Mouse (Mus musculus) heart, postnatal 0 days (tissue): Measurements from ENCODE around the gene Elf2. TPM values are rescaled to one million over a fixed set of nuclear protein-coding genes. Genes with fewer than 3 reads are reported as not detected.
A peak's percentile ranks its signal among the peaks of the same experiment; 100 is the strongest.

Source experiments
- ATAC-seq: fragments of 200-750 bp; cut with Nextera tagmentation; 2 replicates; pipeline ENCODE4 v1.8.0; 2017; ENCODE audit warnings: low read depth, moderate number of reproducible peaks, moderate library complexity; ENCODE audit not compliant: insufficient read depth
- DNase-seq: peaks from one replicate; pipeline ENCODE4 v3.0.0-alpha.2; 2016; ENCODE audit warnings: low spot score
- H3K27ac ChIP-seq: fragments of 300-500 bp; sonication (generic); 2 replicates; pipeline ENCODE4 v1.5.1; 2014; ENCODE audit warnings: low read depth, mild to moderate bottlenecking
- H3K27me3 ChIP-seq: fragments of 300-500 bp; sonication (generic); 2 replicates; pipeline ENCODE4 v1.6.1; 2014; ENCODE audit warnings: low read length, mixed read lengths; ENCODE audit not compliant: control insufficient read depth, insufficient read depth
- H3K36me3 ChIP-seq: fragments of 300-500 bp; sonication (generic); replicated peaks from 2 replicates; pipeline ENCODE4 v1.6.1; 2014; ENCODE audit warnings: low read length, mixed read lengths; ENCODE audit not compliant: control insufficient read depth, insufficient read depth
- H3K4me1 ChIP-seq: fragments of 300-500 bp; sonication (generic); 2 replicates; pipeline ENCODE4 v1.6.1; 2014; ENCODE audit warnings: antibody characterized with exemption; ENCODE audit not compliant: control insufficient read depth, insufficient read depth
- H3K4me2 ChIP-seq: fragments of 300-500 bp; sonication (generic); 2 replicates; pipeline ENCODE4 v1.6.1; 2014; ENCODE audit warnings: low read depth, mild to moderate bottlenecking, low read length, moderate library complexity
- H3K4me3 ChIP-seq: fragments of 300-500 bp; sonication (generic); 2 replicates; pipeline ENCODE4 v1.5.1; 2014; ENCODE audit warnings: low read depth, low read length
- H3K9ac ChIP-seq: fragments of 300-500 bp; sonication (generic); replicated peaks from 2 replicates; pipeline ENCODE4 v1.6.1; 2014; ENCODE audit warnings: low read depth, low read length, mixed read lengths
- H3K9me3 ChIP-seq: fragments of 300-500 bp; sonication (generic); replicated peaks from 2 replicates; pipeline ENCODE4 v1.6.1; 2016; ENCODE audit warnings: low read length; ENCODE audit not compliant: control insufficient read depth
- CTCF ChIP-seq: IDR thresholded peaks from 2 replicates; pipeline ENCODE4 v1.5.1; 2016; ENCODE audit warnings: antibody characterized with exemption, control low read depth, low read depth
- EP300 ChIP-seq: IDR thresholded peaks from 2 replicates; pipeline ENCODE4 v1.6.1; 2016; ENCODE audit warnings: antibody characterized with exemption, low read depth
- WGBS: fragments of 180-500 bp; shearing (Covaris S2); extraction: QIAGEN DNeasy Blood & Tissue Kit; methylation state at CpG from one replicate; pipeline ENCODE4 v1.1.7; 2014; 5-methylcytosine and 5-hydroxymethylcytosine counted together
- polyA plus RNA-seq: library from polyadenylated mRNA; unstranded; fragments of >200 nt; fragmentation: Nextera tagmentation; extraction: Ambion mirVana; gene quantifications from 2 replicates; pipeline ENCODE4 v1.2.1, GENCODE M21; 2015
- total RNA-seq: library from RNA; depleted of rRNA; stranded (reverse); fragments of >200 nt; gene quantifications from 2 replicates; pipeline ENCODE4 v1.2.3, GENCODE M21; 2014; ENCODE audit warnings: low replicate concordance

Gene Elf2
- total and polyA plus RNA-seq, 2 experiments from 2014 or later = 46.5 to 84.0 TPM

- TF ChIP-seq CTCF (no peak), EP300 (no peak)
- DNase-seq = no peak
- Histone ChIP-seq H3K27ac (peak overlapping the region; percentile 27; the same call in 1 of the 2 replicates), H3K4me3 (no peak overlapping the region), H3K9me3 (no peaks in the 10 kb centered on the region), H3K9ac (no peak overlapping the region), H3K36me3 (peaks cover 17% of the 10 kb centered on the region; the same call in 1 of the 2 replicates), H3K27me3 (no peaks in the 10 kb centered on the region), H3K4me1 (peaks cover 16% of the 10 kb centered on the region), H3K4me2 (no peak overlapping the region)
- ATAC-seq = no peak
- 20% methylated on average over 3 of the region's 3 CpGs for WGBS
Observed at GRCm38 (mm10) chr3:51302971-51303476, 37.4 kb downstream of the Elf2 start.

DNA sequence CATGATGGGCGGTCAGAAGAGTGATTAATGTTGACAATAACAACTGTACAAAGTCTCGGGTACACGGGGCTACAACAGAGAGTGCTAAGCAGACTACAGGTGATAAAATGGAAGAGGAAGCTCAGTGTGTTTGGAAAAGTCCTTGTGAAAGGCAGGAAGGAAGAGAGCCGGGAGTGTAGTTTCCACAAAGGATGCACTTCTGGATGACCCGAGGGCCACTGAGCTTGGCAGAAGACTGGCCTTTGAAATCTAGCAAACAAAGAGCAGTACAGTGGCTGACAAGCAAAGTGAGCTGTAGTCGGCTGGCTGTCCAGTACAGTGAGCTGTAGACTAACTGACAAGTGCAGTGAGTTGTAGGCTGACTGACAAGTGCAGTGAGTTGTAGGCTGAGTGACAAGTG, 38.9 kb downstream of the Elf2 start:
- TF ChIP-seq EP300 = no peak
- TF ChIP-seq CTCF = no peak
- Histone ChIP-seq H3K9ac (no peak overlapping the region), H3K36me3 (peaks cover 12% of the 10 kb centered on the region; the same call in 1 of the 2 replicates), H3K9me3 (no peaks in the 10 kb centered on the region), H3K4me1 (peaks cover 16% of the 10 kb centered on the region), H3K27ac (peak overlapping the region; percentile 9; the same call in 1 of the 2 replicates), H3K4me3 (no peak overlapping the region), H3K27me3 (no peaks in the 10 kb centered on the region), H3K4me2 (no peak overlapping the region)
- peak; percentile 42 for DNase-seq
- peak; percentile 75 for ATAC-seq
- 61% methylated on average over 6 of the region's 6 CpGs for WGBS

DNA sequence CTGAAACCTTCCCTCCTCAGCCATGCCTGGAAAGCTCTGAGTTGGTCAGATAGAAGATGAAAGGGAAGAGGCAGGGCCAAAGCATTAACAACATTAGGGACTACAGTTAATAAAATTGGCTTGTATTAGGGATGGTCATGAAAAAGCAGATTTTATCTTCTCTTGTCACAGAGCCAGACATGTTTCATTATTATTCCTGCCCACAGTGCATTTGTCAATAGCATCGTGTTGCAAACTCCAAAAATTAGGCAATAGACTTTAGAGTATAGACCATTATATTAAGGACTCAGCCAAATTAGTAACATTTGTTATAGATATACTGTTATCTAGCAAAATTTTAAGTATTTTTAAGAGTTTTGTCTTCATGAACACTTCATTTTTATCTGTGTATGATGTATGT, 43.7 kb downstream of the Elf2 start:
- H3K27ac ChIP-seq = no peak overlapping the region
- H3K4me3 ChIP-seq = no peak overlapping the region
- no peaks in the 10 kb centered on the region for H3K9me3 ChIP-seq
- H3K27me3 ChIP-seq = no peaks in the 10 kb centered on the region
- DNase-seq = no peak
- no peak overlapping the region for H3K9ac ChIP-seq
- ATAC-seq = no peak
- no peaks in the 10 kb centered on the region; the same call in 1 of the 2 replicates for H3K36me3 ChIP-seq
- no peak overlapping the region for H3K4me2 ChIP-seq
- TF ChIP-seq CTCF (no peak), EP300 (no peak)
- WGBS = 74% methylated on average over 1 of the region's 1 CpGs
- no peaks in the 10 kb centered on the region for H3K4me1 ChIP-seq

- TF ChIP-seq CTCF = no peak
- no peak for TF ChIP-seq EP300
- Histone ChIP-seq H3K27me3 (no peaks in the 10 kb centered on the region), H3K9me3 (no peaks in the 10 kb centered on the region), H3K4me2 (no peak overlapping the region), H3K9ac (no peak overlapping the region), H3K4me3 (no peak overlapping the region), H3K27ac (no peak overlapping the region), H3K4me1 (no peaks in the 10 kb centered on the region), H3K36me3 (no peaks in the 10 kb centered on the region; the same call in 1 of the 2 replicates)
- ATAC-seq (no peak), DNase-seq (no peak)
- WGBS = 68% methylated on average over 2 of the region's 2 CpGs
Observed at GRCm38 (mm10) chr3:51295225-51295624, 45.2 kb downstream of the Elf2 start.

DNA sequence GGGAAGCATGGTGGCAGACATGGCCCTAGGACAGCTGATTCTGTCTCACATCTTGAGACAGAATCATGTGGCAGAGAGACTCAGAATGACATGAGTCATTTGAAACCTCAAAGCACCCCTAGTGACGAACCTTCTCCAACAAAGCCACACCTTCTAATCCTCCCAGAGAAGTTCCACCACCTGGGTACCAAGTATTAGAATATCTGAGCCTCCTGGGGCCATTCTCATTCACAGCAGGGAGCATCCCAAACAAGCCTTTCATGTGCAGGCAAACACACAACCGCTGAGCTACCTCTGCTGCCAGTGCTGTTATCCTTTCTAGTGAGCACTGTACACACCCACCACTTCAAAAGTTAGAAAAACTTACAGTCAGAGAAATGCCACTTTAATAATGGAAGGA, 46.2 kb downstream of the Elf2 start:
- no peak overlapping the region for H3K4me3 ChIP-seq
- no peak overlapping the region for H3K9ac ChIP-seq
- TF ChIP-seq CTCF (no peak), EP300 (no peak)
- H3K4me2 ChIP-seq = no peak overlapping the region
- H3K27me3 ChIP-seq = no peaks in the 10 kb centered on the region
- H3K9me3 ChIP-seq = no peaks in the 10 kb centered on the region
- 56% methylated on average over 2 of the region's 2 CpGs for WGBS
- H3K36me3 ChIP-seq = no peaks in the 10 kb centered on the region; the same call in 1 of the 2 replicates
- no peaks in the 10 kb centered on the region for H3K4me1 ChIP-seq
- ATAC-seq (no peak), DNase-seq (no peak)
- H3K27ac ChIP-seq = no peak overlapping the region
